Mouse (Mus musculus): ENCODE data around the gene Aqp3.

DNA sequence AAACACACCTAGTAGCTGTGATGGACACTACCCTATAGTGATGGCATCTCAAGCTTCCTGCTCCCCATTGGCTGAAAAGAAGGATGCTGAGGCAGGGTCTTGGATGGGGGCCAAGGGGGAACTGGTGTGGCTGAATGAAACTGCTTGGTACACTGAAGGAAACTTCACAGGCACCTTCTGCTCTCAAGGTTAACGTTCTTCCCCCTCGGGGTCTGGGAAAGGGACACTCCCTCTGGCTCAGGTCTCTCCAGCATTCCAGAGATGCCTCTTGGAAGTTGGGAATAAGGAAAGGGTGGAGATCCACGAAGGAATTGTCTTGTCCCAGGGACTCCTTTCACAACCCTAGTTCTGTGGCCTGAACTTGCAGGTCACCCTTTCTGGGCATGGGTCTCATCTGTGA is 6.6 kb downstream of the Aqp3 start:
- no peak for TF ChIP-seq CTCF (IDR thresholded peaks at IDR 0.05; ENCODE audit: extremely low read depth, insufficient read depth, low read length)
- no peak for TF ChIP-seq POLR2A (IDR thresholded peaks at IDR 0.05; ENCODE audit: extremely low read depth, insufficient read depth, low read length)
